Mouse (Mus musculus) testis, postnatal 14 days (tissue): ENCODE data around the gene Adk.

ENCODE experiments used
- DNase-seq: peaks from one replicate; pipeline ENCODE4 v3.0.0; 2021; ENCODE audit warnings: low spot score

The Adk gene

DNA sequence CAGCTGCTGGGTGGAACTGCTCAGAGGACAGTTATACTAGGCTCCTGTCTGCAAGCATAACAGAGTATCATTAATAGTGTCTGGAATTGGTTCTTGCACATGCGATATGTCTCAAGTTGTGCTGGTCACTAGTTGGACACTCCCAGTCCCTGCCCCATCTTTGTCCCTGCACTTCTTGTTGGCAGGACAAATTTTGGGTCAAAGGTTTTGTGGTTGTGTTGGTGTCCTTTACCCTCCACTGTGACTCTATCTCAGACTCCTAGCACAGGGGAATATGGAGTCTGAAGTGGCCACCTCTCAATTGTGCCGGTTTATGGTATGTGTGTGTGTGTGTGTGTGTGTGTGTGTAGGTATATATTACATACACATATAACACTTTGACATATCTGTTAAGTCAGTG lies 225.9 kb downstream of the Adk start:
- DNase-seq = no peak

DNA sequence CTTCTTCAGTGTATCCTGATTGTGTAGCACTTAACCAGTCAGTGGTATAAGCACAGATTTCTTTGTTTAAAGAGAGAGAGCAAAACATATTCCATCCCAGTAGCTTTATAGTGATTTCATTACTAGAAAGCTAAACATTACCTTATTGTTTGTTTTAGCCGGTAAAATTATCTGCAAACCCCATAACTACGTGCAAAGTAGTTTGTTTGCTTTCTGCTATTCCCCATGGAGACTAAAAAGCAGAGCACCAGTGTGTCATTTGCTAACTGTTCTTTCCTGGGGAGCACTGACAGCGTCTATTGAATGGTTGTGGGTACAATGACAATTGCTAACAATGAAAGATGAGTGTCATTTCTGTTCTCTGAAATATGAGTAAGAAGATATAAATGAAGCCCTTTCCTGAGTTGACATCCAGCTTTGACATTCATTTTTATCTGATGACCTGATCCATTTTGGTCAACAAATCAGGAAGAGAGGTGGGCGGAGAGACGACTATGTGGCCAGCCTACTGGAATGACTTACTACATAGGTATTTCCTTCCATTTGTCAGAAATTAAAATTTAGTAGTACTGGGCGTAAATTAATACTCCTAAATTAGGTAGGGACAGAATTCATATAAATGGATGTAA lies 226.6 kb downstream of the Adk start:
- no peak for DNase-seq

DNA sequence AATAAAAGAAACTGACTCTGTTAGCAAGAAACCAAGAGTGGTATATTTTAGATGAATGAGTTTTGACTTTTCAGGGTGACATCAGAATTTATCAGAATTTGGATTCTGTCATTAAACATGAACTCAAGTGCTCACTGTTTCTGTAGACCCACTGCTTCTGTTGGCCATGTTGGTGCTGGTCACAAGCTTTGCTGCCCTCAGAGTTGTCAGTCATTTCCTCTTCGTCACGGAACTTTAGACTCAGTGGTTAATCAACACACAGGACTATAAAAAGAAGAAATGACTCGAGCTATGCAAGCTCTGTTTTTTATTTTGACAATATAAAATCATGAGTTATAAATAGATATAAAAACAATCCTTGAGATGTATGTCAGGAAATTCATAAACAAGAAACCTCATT lies 228.1 kb downstream of the Adk start:
- no peak for DNase-seq

DNA sequence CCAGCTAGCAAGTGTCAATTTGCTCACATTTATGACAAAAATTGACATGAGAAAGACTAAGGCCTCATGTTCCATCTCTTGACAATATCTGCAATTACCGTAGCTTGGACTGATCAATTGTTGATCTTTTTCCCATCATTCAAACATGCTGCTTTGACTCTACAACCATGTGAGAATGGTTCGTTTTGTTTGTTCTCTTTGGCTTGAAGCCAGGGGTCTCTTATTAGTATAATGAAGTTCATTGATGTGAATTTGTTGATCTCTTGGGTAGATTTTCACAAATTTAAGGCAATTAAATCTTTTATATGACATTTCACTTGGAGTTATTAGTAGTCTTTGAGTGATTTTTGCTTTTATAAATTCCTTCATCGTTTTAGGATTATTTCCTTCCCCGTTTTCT lies 229.1 kb downstream of the Adk start:
- DNase-seq = no peak

DNA sequence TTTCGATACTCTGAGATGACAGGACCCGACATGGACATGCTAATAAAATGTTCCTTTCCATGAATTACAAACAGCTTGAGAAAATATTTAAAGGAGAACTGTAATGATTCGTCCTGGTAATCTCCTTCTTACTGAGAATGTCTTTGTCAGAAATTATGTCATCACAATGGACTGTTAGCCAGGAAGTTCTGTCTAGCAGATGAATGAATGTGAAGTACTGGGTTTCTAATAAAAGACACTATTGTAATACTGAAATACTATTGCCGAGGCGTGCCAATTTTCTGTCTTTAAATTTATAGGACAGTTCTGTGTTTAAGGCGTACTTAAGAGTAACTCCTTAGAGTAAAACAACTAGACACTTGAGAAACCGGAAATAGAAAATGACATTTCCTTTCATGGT lies 231.7 kb downstream of the Adk start:
- no peak for DNase-seq

DNA sequence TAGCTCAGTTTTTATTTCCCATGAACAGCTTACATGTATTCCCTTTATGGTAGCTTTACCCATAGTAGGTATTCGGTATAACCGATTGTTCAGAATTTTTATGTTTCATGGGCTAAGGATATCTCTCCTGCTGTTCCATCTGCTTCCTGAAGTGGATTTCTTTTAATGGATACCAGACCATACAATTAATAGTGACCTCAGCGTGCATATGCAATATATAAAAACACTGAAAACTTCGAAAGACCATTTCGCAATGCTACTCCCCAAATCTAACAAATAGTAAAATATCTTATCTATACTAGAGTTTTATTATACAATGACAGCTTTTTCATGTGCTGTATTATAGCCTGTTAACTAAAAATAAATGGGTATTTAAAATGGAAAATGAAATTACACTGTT lies 232.5 kb downstream of the Adk start:
- no peak for DNase-seq

- no peak for DNase-seq
Observed at GRCm38 (mm10) chr14:21286274-21286673, 233.9 kb downstream of the Adk start.

DNA sequence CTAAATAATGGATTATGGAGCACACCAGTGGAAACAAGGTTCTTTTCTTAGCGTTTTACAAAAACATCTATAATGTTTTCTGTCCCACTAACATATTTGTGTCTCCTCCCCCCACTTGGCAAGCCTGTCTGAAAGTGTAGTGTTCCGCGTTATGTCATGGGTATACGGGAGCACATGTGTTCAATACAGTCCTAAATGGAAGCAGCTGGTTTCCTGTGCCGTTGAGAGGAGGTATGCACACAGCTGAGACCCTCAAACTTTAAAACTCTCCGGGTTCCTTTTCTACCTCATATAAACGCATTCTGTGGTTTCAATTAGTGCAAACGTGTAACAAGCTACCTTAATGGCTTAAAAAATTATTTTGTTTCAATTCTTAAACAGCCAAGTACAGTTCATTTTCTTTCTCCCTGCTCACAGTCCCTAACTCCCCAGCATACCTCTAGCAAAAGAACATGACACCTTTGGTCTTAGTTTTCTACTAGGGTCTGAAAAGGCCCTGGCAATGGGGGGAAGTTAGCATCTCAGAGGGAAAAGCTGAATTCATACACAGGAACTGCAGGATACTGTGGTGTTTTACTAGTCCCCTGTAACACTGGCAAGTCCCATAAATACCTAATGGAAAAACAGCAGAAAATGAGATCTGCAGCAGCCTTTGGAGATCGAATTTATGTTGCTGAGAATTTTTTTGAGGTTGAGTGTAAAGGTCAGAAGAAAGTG lies 235.5 kb downstream of the Adk start:
- no peak for DNase-seq

DNA sequence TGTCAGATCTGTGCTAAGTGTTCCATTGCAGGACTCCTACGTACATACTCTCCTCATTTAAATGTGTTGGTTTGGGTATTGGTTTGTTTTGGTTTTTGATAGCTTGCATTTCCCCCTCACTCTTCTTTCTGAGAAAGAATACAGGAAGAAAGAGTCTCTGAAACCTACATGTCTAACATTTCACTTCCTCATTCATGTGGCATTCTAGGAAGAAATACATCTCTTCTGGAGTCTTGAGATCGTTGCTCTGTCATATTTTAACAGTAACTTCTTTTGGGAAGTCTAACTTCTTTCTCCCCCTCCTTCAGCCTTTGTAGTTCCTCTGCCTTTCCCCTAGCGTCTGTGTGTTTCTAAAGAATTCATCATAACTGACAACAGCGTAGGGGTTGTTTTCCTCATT lies 247.4 kb downstream of the Adk start:
- DNase-seq = no peak

DNA sequence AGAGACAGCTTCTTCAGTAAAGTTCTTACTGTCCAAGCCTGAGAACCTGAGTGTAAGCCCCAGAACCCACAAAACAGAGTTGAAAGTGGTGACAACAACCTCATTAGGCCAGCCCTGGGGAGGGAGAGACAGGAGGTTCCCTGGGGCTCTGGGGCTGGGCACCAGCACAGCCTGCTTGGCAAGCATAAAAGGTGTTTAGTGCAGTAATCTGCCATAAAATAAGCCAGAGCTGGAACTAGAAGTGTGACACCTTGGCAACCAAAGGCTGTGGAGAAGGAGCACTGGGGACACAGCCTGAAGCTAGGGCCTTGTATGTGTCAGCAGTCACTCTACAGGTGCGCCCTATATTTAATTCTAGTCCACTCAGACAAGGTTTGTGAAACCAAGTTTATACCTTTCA lies 252.4 kb downstream of the Adk start:
- no peak for DNase-seq

DNA sequence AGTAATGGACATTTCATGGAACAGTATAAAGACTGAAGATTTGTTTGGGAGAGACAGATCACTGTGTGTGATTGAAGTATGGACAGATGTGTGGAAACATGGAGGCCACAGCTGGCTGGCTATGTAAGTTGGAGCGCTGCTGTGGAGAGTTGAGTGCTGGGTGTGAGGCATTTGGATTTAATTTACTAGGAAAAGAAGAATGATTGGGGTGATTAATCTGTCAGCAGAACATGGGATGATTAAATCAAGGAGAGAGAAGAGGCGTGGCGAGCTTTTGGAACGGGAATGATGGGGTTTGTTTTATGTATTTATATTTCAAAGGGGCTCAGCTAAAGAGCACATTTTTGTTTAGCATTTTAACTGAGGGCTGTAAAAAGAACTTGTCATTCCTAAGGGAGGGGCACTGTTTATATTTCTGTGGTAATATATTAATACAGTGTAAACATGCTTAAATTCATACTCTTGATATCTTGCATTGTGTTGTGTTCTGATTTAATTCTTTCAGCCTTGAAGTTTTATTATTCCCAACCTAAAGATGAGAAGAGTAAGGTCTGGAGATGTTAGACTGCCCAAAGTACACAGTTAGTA lies 256.1 kb downstream of the Adk start:
- no peak for DNase-seq

- DNase-seq = no peak
Observed at GRCm38 (mm10) chr14:21310530-21310929, 258.2 kb downstream of the Adk start.

DNA sequence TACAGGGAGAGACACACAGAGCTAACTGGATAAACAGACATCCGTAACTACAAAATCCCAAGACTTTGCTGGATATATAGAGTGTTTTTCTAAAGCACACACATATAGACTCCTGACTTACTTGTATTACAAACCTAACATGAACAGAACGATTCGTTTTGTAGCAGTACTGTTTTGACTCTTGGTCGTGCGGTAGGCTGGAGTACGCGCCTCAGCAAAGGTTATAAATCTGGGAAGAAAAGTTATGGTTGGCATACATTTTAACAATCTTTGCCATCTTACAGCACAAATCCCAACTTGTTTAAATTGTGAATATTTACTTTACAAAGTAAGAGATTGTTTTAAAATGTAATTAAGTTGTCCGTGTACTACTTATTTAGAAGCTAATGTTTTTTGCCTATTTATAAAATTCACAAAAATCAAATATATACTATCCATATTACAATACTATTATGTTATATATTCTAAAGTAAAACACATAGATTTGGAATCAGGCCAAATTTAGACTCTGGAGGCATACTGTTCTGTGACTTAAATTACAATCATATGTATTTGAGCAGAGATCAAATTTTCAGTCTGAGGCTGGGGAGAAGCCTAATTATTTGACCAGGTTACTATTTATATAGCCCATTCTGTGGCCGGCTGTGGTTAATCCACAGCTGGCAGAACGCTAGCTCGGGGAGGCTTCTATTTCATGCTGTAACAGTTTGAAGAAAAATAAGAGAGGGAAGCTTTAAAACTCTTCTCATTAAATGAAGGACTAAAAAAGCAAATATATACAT lies 261.4 kb downstream of the Adk start:
- no peak for DNase-seq

DNA sequence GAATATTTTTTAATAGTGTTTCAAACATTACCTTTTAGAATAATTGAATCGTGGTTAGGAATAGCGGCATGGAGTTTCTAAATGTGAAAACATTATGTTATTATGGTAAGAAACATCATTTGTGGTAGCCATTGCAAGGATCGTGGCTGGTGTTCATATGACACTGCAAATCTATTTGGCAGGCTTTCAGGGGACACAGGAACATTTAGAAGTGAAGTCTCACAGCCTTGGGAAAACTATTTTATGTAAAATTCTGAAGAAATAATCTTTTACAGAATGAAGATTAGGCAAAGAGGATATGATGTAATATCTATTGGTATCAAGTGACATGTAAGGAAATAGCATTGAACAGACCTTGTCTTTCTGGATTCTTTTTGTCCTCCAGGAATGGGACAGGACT lies 262.1 kb downstream of the Adk start:
- DNase-seq = no peak

GRCm38 (mm10) chr14:21334826-21335225 lies 282.5 kb downstream of the Adk start:
- DNase-seq = no peak

GRCm38 (mm10) chr14:21335691-21336314 lies 283.4 kb downstream of the Adk start:
- DNase-seq = no peak

- no peak for DNase-seq
Observed at GRCm38 (mm10) chr14:21337948-21338347, 285.6 kb downstream of the Adk start.

DNA sequence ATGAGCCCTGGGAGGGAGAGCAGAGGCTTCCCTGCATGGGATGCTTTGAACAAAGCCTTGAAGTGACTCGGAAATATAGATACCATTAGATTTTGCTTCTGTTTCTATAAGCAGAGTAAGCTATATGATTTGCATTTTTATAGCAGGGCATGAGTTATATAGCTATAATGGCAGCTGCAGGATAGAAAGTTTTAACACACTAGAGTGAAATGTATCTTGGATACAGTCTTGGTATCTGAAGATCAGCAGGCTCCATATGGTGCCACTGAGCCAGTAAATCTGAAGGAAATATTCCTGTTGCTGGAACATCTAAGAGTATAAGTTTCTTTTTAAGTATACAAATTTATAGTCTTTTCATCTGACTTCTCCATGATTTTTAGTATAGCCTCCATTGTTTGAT lies 288.8 kb downstream of the Adk start:
- no peak for DNase-seq

DNA sequence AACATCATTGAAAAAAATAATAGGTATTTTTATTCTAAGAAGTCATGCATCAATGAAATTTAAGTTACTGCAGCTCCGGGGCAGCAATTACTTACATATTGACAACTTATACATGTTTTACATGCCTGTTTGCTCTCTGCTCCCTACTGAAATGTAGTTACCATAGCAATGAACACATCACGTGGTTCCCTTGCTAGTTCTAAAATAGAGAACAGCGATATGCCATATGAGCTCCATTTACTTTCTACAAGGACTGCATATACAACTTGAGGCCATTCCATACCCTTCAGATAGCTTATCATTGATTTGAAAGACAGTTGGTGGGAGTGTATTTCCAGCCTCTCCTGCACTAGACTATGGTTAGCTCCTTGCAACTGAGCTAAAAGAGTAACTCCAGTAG lies 290.6 kb downstream of the Adk start:
- DNase-seq = no peak

- no peak for DNase-seq
Observed at GRCm38 (mm10) chr14:21344896-21345295, 292.5 kb downstream of the Adk start.

DNA sequence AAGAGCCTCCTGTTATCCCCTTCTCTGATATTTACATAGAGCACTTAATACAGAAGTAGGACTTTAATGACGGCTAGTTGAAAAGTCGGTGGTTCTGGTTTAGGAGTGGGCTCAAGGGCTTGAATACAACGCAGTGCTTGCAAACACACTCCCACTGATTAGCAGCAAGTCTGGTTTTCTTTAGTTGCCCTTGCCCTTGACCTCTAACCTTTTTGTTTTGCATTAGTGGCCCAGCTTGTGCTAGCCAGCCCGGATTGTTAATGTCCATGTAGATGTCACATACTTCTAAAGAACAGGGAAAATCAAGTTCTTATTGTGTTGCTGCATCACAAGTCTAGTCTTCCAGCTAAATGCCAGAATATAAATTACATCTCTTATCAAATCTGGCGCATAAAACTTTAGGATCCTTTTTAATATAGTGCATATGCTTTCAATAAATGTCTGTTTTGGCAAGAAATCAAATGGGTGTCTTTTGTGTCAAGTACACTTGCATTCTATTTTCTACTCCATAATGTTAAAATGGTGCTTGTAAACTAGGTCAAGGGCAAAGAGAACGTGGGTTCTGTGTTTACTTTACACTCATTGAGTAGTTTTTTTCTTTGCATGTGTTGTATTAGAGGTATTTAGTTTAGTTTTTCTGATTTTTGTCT lies 296.4 kb downstream of the Adk start:
- DNase-seq = no peak

- DNase-seq = no peak
Observed at GRCm38 (mm10) chr14:21351646-21352045, 299.3 kb downstream of the Adk start.
